Mouse (Mus musculus): ENCODE results near the gene Prr5. TPM values are rescaled to one million over a fixed set of nuclear protein-coding genes. Genes with fewer than 3 reads are reported as not detected.

Gene Prr5
- polyA plus RNA-seq, 1 experiment from 2014 or later: 17.1 TPM

DNA sequence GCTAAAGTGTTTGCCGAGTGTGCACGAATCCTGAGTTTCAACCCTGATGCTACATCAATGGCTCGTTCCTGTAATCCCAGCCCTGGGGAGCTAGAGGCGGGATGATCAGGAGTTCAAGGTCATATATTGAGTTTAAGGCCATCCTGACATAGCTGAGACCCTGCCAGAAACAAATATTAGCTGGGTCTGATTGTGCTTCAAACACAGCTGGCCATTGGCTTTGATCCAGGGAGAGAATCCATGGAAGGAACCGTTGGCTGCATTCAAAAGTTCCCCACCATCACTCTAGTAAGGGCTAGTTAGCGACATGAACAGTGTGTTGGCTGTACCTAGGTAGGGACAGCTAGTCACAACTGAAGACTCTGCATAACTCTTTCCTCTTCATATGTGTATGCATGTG lies 19.9 kb downstream of the Prr5 start:
- no peak for DNase-seq (ENCODE audit: low spot score)
- 90% methylated on average over 6 of the region's 6 CpGs for WGBS
- Histone ChIP-seq H3K9me3 (replicated peaks) (peaks cover 3% of the 10 kb centered on the region; the same call in 1 of the 2 replicates), H3K27me3 (ENCODE audit: low read depth, poor library complexity, severe bottlenecking) (no peaks in the 10 kb centered on the region), H3K36me3 (peaks cover 37% of the 10 kb centered on the region), H3K4me3 (no peak overlapping the region), H3K27ac (replicated peaks) (no peak overlapping the region), H3K4me1 (peaks cover 15% of the 10 kb centered on the region)

DNA sequence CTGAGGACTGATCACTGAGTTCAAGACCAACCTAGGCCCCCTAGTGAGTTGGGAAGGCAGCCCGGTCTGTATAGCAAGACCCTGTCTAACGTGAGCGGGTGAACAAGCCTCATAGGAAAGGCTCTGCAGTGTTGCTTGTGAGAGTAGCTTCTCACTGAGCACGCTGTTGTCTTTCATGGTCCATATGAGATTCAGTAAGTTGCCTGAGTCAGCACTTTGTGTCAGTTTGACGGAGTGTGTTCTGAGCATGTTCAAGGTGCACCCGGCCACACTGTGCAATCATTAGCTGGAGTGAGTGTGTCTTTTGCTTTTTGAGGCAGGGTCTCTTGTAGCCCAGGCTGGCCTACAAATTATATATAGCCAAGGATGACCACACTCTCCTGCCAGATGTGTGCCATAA lies 22.1 kb downstream of the Prr5 start:
- 92% methylated on average over 6 of the region's 6 CpGs for WGBS
- H3K27me3 ChIP-seq (ENCODE audit: low read depth, poor library complexity, severe bottlenecking): no peaks in the 10 kb centered on the region
- peaks cover 3% of the 10 kb centered on the region; the same call in 1 of the 2 replicates for H3K9me3 ChIP-seq (replicated peaks)
- DNase-seq (ENCODE audit: low spot score): no peak
- no peak overlapping the region for H3K27ac ChIP-seq (replicated peaks)
- H3K4me3 ChIP-seq: no peak overlapping the region
- peaks cover 4% of the 10 kb centered on the region; the same call in 1 of the 2 replicates for H3K4me1 ChIP-seq
- H3K36me3 ChIP-seq: peaks cover 37% of the 10 kb centered on the region

DNA sequence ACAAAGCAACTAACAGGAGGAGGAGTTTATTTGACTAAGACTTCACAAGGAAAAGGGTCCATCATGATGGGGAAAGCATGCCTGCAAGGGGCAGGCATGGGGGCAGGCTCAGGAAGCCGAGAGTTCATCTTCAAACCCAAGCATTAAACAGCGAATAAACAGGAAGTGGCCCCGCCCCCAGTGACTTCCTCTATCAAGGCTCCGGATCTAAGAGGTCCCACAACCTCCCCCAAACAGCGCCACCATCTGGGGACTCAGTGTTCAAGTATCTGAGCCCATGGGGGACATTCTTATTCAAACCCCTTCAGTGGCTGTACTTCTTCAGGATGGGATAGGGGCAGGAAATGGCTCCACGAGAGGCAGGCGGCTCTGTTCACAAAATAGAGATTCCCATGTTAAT lies 23.2 kb downstream of the Prr5 start:
- Histone ChIP-seq H3K9me3 (replicated peaks) (peaks cover 3% of the 10 kb centered on the region; the same call in 1 of the 2 replicates), H3K36me3 (peaks cover 37% of the 10 kb centered on the region), H3K4me3 (no peak overlapping the region), H3K4me1 (no peaks in the 10 kb centered on the region), H3K27ac (replicated peaks) (no peak overlapping the region), H3K27me3 (ENCODE audit: low read depth, poor library complexity, severe bottlenecking) (no peaks in the 10 kb centered on the region)
- DNase-seq (ENCODE audit: low spot score): no peak
- WGBS: 87% methylated on average over 7 of the region's 7 CpGs

DNA sequence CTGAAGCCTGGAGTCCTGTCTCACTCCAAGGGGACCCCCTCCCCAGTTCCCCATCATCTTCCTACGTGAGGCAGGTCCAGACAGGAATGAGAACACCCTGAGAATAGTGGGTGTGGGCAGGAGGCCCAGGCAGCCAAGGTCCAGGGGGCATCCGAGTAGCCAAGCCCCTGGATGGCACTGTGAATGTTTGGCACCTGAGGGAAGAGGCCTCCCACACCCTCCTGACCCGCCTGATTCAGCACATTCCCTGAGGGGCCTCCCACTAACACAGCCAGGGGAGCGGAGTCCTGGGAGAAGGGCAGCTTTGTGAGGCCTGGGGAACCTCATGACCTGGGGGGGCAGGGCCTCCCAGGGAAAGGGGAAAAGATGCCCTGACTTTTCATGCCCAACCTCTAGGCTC lies 26.6 kb downstream of the Prr5 start:
- H3K36me3 ChIP-seq: peaks cover 22% of the 10 kb centered on the region
- H3K4me3 ChIP-seq: no peak overlapping the region
- no peaks in the 10 kb centered on the region for H3K27me3 ChIP-seq (ENCODE audit: low read depth, poor library complexity, severe bottlenecking)
- H3K4me1 ChIP-seq: no peaks in the 10 kb centered on the region
- H3K27ac ChIP-seq (replicated peaks): 0 out of 2 replicates have a peak overlapping the region, but pooled peaks have one; percentile 28
- WGBS: 76% methylated on average over 4 of the region's 4 CpGs
- no peak for DNase-seq (ENCODE audit: low spot score)
- peaks cover 3% of the 10 kb centered on the region; the same call in 1 of the 2 replicates for H3K9me3 ChIP-seq (replicated peaks)

DNA sequence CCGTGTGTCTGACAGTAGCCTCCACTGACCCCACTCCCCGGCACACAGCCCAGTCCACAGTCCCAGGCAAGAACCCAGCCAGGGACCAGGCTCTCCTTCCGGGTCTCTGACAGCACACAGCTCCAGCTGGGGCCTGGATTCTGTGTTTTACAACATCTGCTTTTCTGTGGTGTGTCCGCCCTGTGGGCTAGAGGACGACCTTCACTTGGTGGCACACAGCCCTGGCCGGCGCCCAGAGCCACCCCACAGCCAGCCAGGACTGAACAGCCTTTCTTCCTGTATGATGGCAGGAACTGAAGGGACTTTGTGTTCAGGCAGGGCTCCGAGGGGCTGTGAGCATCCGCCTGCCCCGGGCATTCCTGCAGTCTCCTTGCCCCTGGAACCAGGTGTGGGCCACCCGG lies 28.2 kb downstream of the Prr5 start:
- H3K27ac ChIP-seq (replicated peaks): no peak overlapping the region
- DNase-seq (ENCODE audit: low spot score): no peak
- peaks cover 17% of the 10 kb centered on the region for H3K36me3 ChIP-seq
- 80% methylated on average over 11 of the region's 11 CpGs for WGBS
- no peak overlapping the region for H3K4me3 ChIP-seq
- H3K9me3 ChIP-seq (replicated peaks): peaks cover 2% of the 10 kb centered on the region; the same call in 1 of the 2 replicates
- no peaks in the 10 kb centered on the region for H3K4me1 ChIP-seq
- no peaks in the 10 kb centered on the region for H3K27me3 ChIP-seq (ENCODE audit: low read depth, poor library complexity, severe bottlenecking)

DNA sequence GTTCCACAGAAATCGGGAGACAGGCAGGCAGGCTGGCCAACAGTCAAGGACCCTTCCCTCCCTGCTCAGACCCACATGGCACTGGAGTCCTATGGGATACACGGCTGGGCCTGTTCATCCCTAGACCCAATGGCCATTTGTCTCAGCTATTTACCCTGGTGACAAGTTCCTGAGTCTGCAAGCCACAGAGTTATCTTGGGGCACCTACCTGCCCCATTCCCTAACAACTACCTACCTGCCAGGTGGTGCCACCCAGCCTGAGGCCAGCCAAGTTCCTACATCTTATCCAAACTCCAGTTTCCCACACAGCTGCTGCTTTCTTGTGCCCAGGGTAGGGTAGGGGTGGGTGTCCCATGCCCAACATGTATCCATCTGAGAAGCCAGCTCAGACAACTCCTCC lies 28.8 kb downstream of the Prr5 start:
- no peaks in the 10 kb centered on the region for H3K27me3 ChIP-seq (ENCODE audit: low read depth, poor library complexity, severe bottlenecking)
- H3K36me3 ChIP-seq: peaks cover 16% of the 10 kb centered on the region
- no peaks in the 10 kb centered on the region for H3K9me3 ChIP-seq (replicated peaks)
- no peaks in the 10 kb centered on the region for H3K4me1 ChIP-seq
- no peak overlapping the region for H3K4me3 ChIP-seq
- DNase-seq (ENCODE audit: low spot score): no peak
- H3K27ac ChIP-seq (replicated peaks): no peak overlapping the region
- WGBS: 81% methylated on average over 2 of the region's 2 CpGs

DNA sequence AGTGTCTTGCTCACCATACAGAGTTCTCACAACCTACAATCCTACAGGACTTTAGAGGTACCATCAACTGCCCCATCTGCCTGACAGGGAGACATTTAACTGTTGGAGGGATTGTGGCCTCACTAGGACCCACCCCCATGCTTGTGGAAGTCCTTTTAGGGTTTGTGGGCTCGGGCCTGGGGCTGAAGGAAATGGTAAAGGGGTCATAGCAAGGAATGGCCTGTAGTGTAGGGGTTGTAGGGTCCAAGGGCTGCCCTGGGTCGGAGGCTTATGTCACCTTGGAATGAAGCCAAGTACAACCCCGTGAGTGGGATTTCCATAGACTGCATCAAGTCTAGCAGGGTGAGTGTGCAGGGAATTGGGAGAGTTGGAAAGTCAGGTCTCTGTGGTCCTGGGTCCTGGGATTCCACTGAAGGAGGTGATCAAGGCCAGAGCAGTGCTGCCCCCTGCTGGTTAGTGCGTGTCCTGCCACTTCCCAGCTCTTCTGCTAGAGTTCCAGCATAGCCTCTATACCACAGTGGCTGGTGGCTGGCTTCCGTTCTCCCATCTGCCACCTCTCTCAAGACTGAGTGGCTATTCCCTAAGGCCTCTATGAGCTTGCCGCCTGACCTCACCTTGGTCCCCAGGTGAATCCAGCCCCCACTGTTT lies 30.9 kb downstream of the Prr5 start:
- 53% methylated on average over 6 of the region's 6 CpGs for WGBS
- H3K4me1 ChIP-seq: no peaks in the 10 kb centered on the region
- DNase-seq (ENCODE audit: low spot score): peak; percentile 70
- no peaks in the 10 kb centered on the region for H3K27me3 ChIP-seq (ENCODE audit: low read depth, poor library complexity, severe bottlenecking)
- no peak overlapping the region for H3K27ac ChIP-seq (replicated peaks)
- no peak overlapping the region for H3K4me3 ChIP-seq
- H3K36me3 ChIP-seq: peaks cover 9% of the 10 kb centered on the region; the same call in 1 of the 2 replicates
- H3K9me3 ChIP-seq (replicated peaks): no peaks in the 10 kb centered on the region

DNA sequence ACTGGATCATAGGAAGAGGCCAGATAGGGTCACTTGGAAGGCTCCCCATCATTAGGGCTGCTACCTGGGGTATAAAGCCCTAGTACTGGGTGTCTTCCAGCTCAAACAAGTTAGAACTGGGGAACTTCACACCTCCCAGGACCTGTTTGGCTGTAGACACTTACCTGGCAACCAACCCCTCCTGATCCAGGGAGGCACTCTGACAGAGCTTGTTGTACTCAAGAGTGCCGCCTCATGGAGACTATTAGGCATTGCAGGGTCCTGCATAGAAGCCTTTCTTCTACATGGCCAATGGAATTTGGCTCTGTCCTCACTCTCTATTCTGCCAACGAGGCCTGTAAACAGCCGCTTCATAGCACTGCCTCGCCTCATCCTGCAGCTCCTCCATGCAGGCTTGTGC lies 32.5 kb downstream of the Prr5 start:
- Histone ChIP-seq H3K4me3 (no peak overlapping the region), H3K9me3 (replicated peaks) (no peaks in the 10 kb centered on the region), H3K36me3 (peaks cover 9% of the 10 kb centered on the region; the same call in 1 of the 2 replicates), H3K27me3 (ENCODE audit: low read depth, poor library complexity, severe bottlenecking) (no peaks in the 10 kb centered on the region), H3K4me1 (no peaks in the 10 kb centered on the region), H3K27ac (replicated peaks) (no peak overlapping the region)
- DNase-seq (ENCODE audit: low spot score): peak; percentile 44
- 30% methylated on average over 4 of the region's 4 CpGs for WGBS

DNA sequence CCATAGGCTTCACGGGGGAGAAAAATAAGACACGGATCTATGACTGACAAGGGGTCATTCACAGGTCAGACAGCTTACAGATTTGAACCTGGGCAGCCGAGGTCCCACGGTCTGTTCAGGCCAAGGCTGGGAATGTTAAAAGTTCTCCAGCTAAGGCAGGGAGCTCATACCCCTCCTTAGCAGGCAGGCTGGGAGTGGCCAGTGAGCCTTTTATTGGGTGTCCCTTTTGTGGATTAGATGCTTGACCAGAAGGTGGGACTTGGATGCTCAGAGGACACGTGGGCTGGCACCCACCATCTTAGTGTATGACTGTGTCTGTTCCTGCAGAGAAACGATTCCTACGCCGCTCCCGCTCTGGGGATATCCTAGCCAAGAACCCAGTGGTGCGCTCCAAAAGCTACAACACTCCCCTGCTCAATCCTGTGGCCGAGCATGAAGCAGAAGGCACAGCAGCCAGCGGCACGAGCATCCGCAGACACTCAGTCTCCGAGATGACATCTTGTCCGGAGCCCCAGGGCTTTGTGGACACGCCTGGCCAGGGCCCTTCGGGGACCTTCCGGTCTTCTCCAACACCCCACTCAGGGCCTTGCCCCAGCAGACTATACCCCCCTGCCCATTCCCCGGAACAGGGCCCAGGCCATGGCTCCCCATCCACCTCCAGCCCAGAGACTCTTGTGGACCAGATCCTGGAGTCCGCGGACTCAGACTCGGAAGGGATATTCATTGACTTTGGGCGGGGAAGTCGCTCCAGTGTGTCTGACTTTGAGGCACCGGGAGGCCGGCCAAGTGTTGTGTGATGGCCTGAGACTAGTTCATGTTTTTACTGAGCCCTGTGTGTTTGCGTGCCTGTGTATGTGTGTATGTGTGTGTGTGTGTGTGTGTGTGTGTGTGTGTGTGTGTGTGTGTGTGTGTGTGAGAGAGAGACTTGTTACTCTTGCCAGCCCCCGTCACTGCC lies 33.2 kb downstream of the Prr5 start:
- 91% methylated on average over 28 of the region's 29 CpGs for WGBS
- Histone ChIP-seq H3K27me3 (ENCODE audit: low read depth, poor library complexity, severe bottlenecking) (no peaks in the 10 kb centered on the region), H3K4me1 (no peaks in the 10 kb centered on the region), H3K4me3 (no peak overlapping the region), H3K27ac (replicated peaks) (no peak overlapping the region), H3K36me3 (peaks cover 9% of the 10 kb centered on the region; the same call in 1 of the 2 replicates), H3K9me3 (replicated peaks) (no peaks in the 10 kb centered on the region)
- DNase-seq (ENCODE audit: low spot score): no peak

DNA sequence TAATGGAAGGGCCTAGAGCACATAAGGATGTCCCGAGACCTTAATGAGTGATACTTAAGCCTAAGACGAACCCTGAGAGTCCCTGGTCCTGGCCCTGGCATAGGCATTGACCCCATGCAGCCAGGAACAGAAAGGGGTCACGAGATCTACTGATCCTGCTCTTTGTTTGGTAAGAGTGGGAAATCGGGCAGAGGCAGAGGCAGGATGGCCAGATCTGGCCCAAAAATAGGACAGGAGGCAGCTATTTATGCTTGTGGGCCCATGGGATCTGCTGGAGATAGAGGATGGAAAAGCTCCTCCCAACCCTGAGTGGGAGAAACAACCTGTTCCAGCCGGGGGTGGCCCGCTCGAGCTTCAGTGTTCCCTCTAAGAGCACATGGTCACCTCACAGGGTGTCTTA lies 34.6 kb downstream of the Prr5 start:
- Histone ChIP-seq H3K4me3 (no peak overlapping the region), H3K36me3 (peaks cover 9% of the 10 kb centered on the region; the same call in 1 of the 2 replicates), H3K9me3 (replicated peaks) (no peaks in the 10 kb centered on the region), H3K27ac (replicated peaks) (no peak overlapping the region), H3K4me1 (no peaks in the 10 kb centered on the region), H3K27me3 (ENCODE audit: low read depth, poor library complexity, severe bottlenecking) (no peaks in the 10 kb centered on the region)
- WGBS: 87% methylated on average over 7 of the region's 7 CpGs
- DNase-seq (ENCODE audit: low spot score): no peak

DNA sequence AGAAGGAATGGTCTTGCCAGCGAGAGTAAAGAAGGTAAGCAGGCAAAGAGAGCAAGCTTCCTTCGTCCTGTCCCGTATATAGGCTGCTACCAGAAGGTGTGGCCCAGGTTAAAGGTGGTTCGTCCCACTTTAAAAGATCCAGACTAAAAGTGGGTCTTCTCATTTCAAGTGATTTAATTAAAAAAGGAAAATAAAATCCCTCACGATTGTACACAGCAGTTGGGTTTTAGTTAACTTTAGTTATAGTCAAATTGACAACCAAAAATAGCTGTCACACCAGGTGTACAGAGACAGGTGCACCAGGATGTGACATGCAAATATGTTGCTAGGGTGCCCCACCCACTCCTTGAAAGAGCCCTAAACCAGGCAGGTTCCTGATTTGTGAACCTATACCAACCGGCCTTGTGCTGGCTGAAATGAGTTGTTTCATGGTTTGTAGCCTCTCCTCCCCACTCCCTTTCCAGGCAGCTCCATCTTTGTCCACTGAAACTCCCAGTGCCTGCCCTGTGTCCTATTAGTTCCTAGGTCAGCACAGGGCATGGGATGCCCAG lies 36.0 kb downstream of the Prr5 start:
- 87% methylated on average over 6 of the region's 6 CpGs for WGBS
- DNase-seq (ENCODE audit: low spot score): no peak
- no peak overlapping the region for H3K27ac ChIP-seq (replicated peaks)
- H3K27me3 ChIP-seq (ENCODE audit: low read depth, poor library complexity, severe bottlenecking): no peaks in the 10 kb centered on the region
- no peaks in the 10 kb centered on the region for H3K4me1 ChIP-seq
- no peak overlapping the region for H3K4me3 ChIP-seq
- H3K36me3 ChIP-seq: peaks cover 9% of the 10 kb centered on the region; the same call in 1 of the 2 replicates
- no peaks in the 10 kb centered on the region for H3K9me3 ChIP-seq (replicated peaks)

DNA sequence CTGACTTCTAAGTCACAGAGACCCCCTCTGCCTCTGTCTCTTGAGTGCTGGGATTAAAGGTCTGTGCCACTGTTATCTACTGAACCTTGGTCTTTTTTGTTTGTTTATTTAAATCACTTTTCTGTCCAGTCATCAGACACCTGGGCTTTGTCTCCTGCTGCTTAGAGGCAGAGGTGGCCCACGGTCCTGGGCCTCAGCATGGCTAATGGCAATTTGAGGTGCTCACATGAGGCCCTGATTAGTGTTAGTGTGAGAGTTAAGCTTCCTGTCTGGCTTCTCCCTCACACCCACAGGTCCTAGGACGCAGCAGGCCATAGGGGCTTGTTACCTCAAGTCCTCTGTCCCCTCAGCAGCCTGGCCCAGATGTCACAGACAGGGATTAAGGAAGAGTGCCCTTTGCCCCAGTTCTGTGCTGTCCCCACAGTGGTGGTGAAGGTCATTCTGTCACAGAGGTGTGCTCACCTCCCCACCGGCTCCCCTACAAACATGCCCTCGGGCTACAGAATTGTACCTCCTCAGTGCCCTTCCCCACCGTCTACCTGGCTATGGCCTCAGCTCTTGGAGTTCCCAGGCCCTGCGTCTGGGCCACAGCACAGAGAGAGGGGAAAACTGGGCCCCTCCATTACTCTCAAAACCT lies 37.7 kb downstream of the Prr5 start:
- Histone ChIP-seq H3K27ac (replicated peaks) (no peak overlapping the region), H3K27me3 (ENCODE audit: low read depth, poor library complexity, severe bottlenecking) (no peaks in the 10 kb centered on the region), H3K4me1 (no peaks in the 10 kb centered on the region), H3K9me3 (replicated peaks) (no peaks in the 10 kb centered on the region), H3K36me3 (peaks cover 9% of the 10 kb centered on the region; the same call in 1 of the 2 replicates), H3K4me3 (no peak overlapping the region)
- 82% methylated on average over 6 of the region's 6 CpGs for WGBS
- DNase-seq (ENCODE audit: low spot score): no peak
